Mouse (Mus musculus) CH12.LX (cell line): ENCODE measurements at regions not wholly inside any gene's neighbourhood (a gene's known extent, or its start where the extent isn't known, plus 50 kb on each side); places are given as distances from the start of the nearest gene placed in this dataset.

ENCODE experiments used
- DNase-seq: peaks from one replicate; pipeline ENCODE4 v3.0.0-alpha.2; 2013; ENCODE audit errors: extremely low read depth
- H3K27ac ChIP-seq: 2 replicates; pipeline ENCODE4 v1.5.1; 2012; ENCODE audit warnings: low read depth, mild to moderate bottlenecking, control low read depth, moderate library complexity; ENCODE audit not compliant: insufficient read depth
- H3K27me3 ChIP-seq: replicated peaks from 2 replicates; pipeline ENCODE3; 2012; ENCODE audit warnings: inconsistent platforms
- H3K36me3 ChIP-seq, 2 experiments: replicated peaks in 1 of 2; 2 replicates each; pipeline versions ENCODE3 to v1.6.1; 2012; ENCODE audit warnings: inconsistent platforms in 1 of 2, low read length in 1 of 2, mild to moderate bottlenecking in 1 of 2, mixed read lengths in 1 of 2, moderate library complexity in 1 of 2; ENCODE audit not compliant: control insufficient read depth in 1 of 2, insufficient read depth in 1 of 2
- H3K4me1 ChIP-seq, 2 experiments: 2 replicates each; pipeline ENCODE4 v1.6.1; 2012; ENCODE audit warnings: inconsistent platforms in 1 of 2, moderate library complexity in 1 of 2; ENCODE audit not compliant: insufficient read depth in 2 of 2, control insufficient read depth in 1 of 2
- H3K4me2 ChIP-seq: 2 replicates; pipeline ENCODE4 v1.6.1; 2012; ENCODE audit warnings: low read depth, mild to moderate bottlenecking, control low read depth; ENCODE audit not compliant: poor library complexity, insufficient read depth, severe bottlenecking
- H3K4me3 ChIP-seq, 3 experiments: fragments of 150-350 bp in 1 of 3; sonication (generic) in 1 of 3; replicated peaks in 1 of 3; 2 replicates each; pipeline versions ENCODE3 to v1.5.1; 2011 to 2012; ENCODE audit warnings: low read depth in 2 of 3, low read length in 2 of 3, mild to moderate bottlenecking in 2 of 3, moderate library complexity in 2 of 3, control low read depth in 1 of 3, improper control_type of control experiment in 1 of 3, inconsistent platforms in 1 of 3, mixed read lengths in 1 of 3; ENCODE audit not compliant: poor library complexity in 1 of 3
- H3K79me2 ChIP-seq: replicated peaks from 2 replicates; pipeline ENCODE4 v1.6.1; 2012; ENCODE audit warnings: mild to moderate bottlenecking, moderate library complexity; ENCODE audit not compliant: control insufficient read depth, poor library complexity, insufficient read depth, severe bottlenecking; ENCODE audit errors: extremely low read depth
- H3K9ac ChIP-seq: 2 replicates; pipeline ENCODE4 v1.6.1; 2012; ENCODE audit warnings: low read depth, mild to moderate bottlenecking, control low read depth, moderate library complexity; ENCODE audit not compliant: insufficient read depth
- H3K9me3 ChIP-seq: replicated peaks from 2 replicates; pipeline ENCODE3; 2012; ENCODE audit warnings: low read length, inconsistent platforms, mixed read lengths
- CHD1 ChIP-seq: IDR thresholded peaks from 2 replicates; pipeline ENCODE4 v1.6.1; 2012; ENCODE audit warnings: low read depth, low read length, improper control_type of control experiment, inconsistent platforms
- CHD2 ChIP-seq: IDR thresholded peaks from 2 replicates; pipeline ENCODE4 v1.6.1; 2011; ENCODE audit warnings: low read length, improper control_type of control experiment
- ELF1 ChIP-seq: IDR thresholded peaks from 2 replicates; pipeline ENCODE4 v1.6.1; 2014; ENCODE audit warnings: low read depth, mild to moderate bottlenecking, inconsistent platforms, low read length, improper control_type of control experiment
- EP300 ChIP-seq: IDR thresholded peaks from 2 replicates; pipeline ENCODE4 v1.6.1; 2011; ENCODE audit warnings: low read length, improper control_type of control experiment
- GABPA ChIP-seq: IDR thresholded peaks from 2 replicates; pipeline ENCODE4 v1.6.1; 2012; ENCODE audit warnings: low read depth, low read length, improper control_type of control experiment, inconsistent platforms; ENCODE audit not compliant: insufficient replicate concordance
- HCFC1 ChIP-seq: IDR thresholded peaks from 2 replicates; pipeline ENCODE4 v1.6.1; 2012; ENCODE audit warnings: low read depth, mild to moderate bottlenecking, inconsistent platforms, low read length, improper control_type of control experiment
- IRF4 ChIP-seq: IDR thresholded peaks from 2 replicates; pipeline ENCODE4 v1.6.1; 2014; ENCODE audit warnings: low read depth, mild to moderate bottlenecking, inconsistent platforms, low read length, improper control_type of control experiment
- MAFK ChIP-seq: IDR thresholded peaks from 2 replicates; pipeline ENCODE4 v1.6.1; 2011; ENCODE audit warnings: low read length, improper control_type of control experiment; ENCODE audit not compliant: insufficient replicate concordance
- MAX ChIP-seq: IDR thresholded peaks from 2 replicates; pipeline ENCODE4 v1.6.1; 2011; ENCODE audit warnings: low read length, improper control_type of control experiment
- MXI1 ChIP-seq: IDR thresholded peaks from 2 replicates; pipeline ENCODE4 v1.6.1; 2011; ENCODE audit warnings: mild to moderate bottlenecking, low read depth, low read length, improper control_type of control experiment
- MYC ChIP-seq: IDR thresholded peaks from 2 replicates; pipeline ENCODE4 v1.6.1; 2011; ENCODE audit warnings: low read depth, mild to moderate bottlenecking, improper control_type of control experiment, low read length
- NELFE ChIP-seq: IDR thresholded peaks from 2 replicates; pipeline ENCODE4 v1.6.1; 2011; ENCODE audit warnings: low read depth, low read length, improper control_type of control experiment
- NRF1 ChIP-seq: IDR thresholded peaks from 2 replicates; pipeline ENCODE4 v1.6.1; 2014; ENCODE audit warnings: low read depth, mild to moderate bottlenecking, inconsistent platforms, low read length, improper control_type of control experiment, moderate library complexity
- POLR2A ChIP-seq: IDR thresholded peaks from 2 replicates; pipeline ENCODE4 v1.6.1; 2011; ENCODE audit warnings: low read depth, mild to moderate bottlenecking, improper control_type of control experiment, low read length
- RAD21 ChIP-seq: IDR thresholded peaks from 2 replicates; pipeline ENCODE4 v1.6.1; 2011; ENCODE audit warnings: low read depth, mild to moderate bottlenecking, low read length, improper control_type of control experiment, moderate library complexity
- RCOR1 ChIP-seq: conservative IDR thresholded peaks from 2 replicates; pipeline ENCODE4 v1.6.1; 2012; ENCODE audit warnings: low read depth, mild to moderate bottlenecking, inconsistent platforms, low read length, improper control_type of control experiment
- TCF12 ChIP-seq: IDR thresholded peaks from 2 replicates; pipeline ENCODE4 v1.6.1; 2014; ENCODE audit warnings: low read depth, mild to moderate bottlenecking, inconsistent platforms, low read length, improper control_type of control experiment
- ZC3H11A ChIP-seq: IDR thresholded peaks from 2 replicates; pipeline ENCODE4 v1.6.1; 2012; ENCODE audit warnings: low read depth, mild to moderate bottlenecking, inconsistent platforms, low read length, improper control_type of control experiment
- ZMIZ1 ChIP-seq: IDR thresholded peaks from 2 replicates; pipeline ENCODE4 v1.6.1; 2012; ENCODE audit warnings: low read depth, mild to moderate bottlenecking, inconsistent platforms, low read length, improper control_type of control experiment
- ZNF384 ChIP-seq: IDR thresholded peaks from 2 replicates; pipeline ENCODE4 v1.6.1; 2012; ENCODE audit warnings: low read depth, low read length, improper control_type of control experiment, inconsistent platforms
- dilution Hi-C: fragments of 300-500 bp; cut with MboI; formaldehyde crosslinking; loops from 2 replicates; pipeline ENCODE4 v1.14.3; 2020; ENCODE audit warnings: low sequenced_read_pairs; ENCODE audit not compliant: extremely low pct_unique_long_range_greater_than_20kb, extremely low pct_ligation_motif_present
- in situ Hi-C: fragments of 300-500 bp; cut with MboI; formaldehyde crosslinking; loops from 3 replicates; pipeline ENCODE4 v1.14.3; 2019; ENCODE audit warnings: low sequenced_read_pairs, low pct_ligation_motif_present, low pct_unique_long_range_greater_than_20kb, mixed read lengths

DNA sequence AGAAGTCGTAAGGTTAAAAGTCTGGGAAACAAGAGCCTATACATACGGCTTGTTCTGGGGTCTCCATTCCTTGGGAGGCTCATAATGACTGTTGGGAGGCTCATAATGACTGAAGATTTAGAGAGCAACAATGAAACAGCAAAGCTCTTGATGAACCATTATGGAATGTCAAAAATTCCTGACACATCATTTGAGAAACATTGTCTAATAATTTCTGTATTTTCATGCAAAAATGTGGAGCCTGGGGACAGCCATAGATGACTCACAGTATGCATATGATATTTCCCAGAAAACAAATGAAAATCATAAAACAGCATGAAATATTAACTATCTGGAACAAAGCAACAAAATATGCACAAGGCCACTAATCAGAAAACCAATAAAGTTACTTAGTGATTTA lies 90.8 kb upstream of the Alkal2 start:
- dilution Hi-C loops: no loop called here
- Histone ChIP-seq H3K27ac (no peak overlapping the region), H3K9me3 (no peaks in the 10 kb centered on the region), H3K4me2 (no peak overlapping the region), H3K36me3 (no peaks in the 10 kb centered on the region), H3K4me3 (no peak overlapping the region), H3K27me3 (no peaks in the 10 kb centered on the region), H3K4me1 (no peaks in the 10 kb centered on the region), H3K9ac (no peak overlapping the region), H3K79me2 (no peaks in the 10 kb centered on the region)
- in situ Hi-C loops: no loop called here
- no peak for DNase-seq
- TF ChIP-seq CHD1 (no peak), MAX (no peak), MXI1 (no peak), IRF4 (no peak), RCOR1 (no peak), MAFK (no peak), EP300 (no peak)

DNA sequence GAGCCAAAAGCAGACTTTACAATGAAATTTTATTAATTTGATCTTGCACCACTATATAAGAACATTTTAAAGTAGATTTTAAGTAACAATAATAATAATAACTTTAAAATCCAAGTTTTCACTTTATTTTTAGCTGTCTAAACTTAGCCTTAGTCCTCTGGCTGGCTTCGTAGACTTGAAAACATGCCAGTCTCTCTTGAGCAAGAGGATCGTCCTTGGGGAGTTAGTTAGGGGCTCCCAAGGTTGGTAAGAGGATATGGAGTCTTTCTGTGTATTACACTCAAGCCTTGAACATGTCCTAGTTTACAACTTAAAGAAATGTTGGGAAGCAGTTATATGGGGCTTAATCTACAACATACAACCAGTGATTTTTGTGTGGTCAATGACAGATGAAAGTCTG lies 68.0 kb upstream of the Alkal2 start:
- no peak overlapping the region for H3K27ac ChIP-seq
- no peaks in the 10 kb centered on the region for H3K79me2 ChIP-seq
- H3K36me3 ChIP-seq: no peaks in the 10 kb centered on the region
- no peak overlapping the region for H3K4me3 ChIP-seq
- no peaks in the 10 kb centered on the region for H3K27me3 ChIP-seq
- no peaks in the 10 kb centered on the region for H3K9me3 ChIP-seq
- H3K9ac ChIP-seq: no peak overlapping the region
- in situ Hi-C loops: no loop called here
- dilution Hi-C loops: no loop called here
- TF ChIP-seq ZNF384 (no peak), NELFE (no peak), ZC3H11A (no peak), RAD21 (no peak), ZMIZ1 (no peak), RCOR1 (no peak), POLR2A (no peak), MXI1 (no peak), TCF12 (no peak), NRF1 (no peak), GABPA (no peak)
- no peaks in the 10 kb centered on the region for H3K4me1 ChIP-seq
- no peak overlapping the region for H3K4me2 ChIP-seq
- DNase-seq: no peak

DNA sequence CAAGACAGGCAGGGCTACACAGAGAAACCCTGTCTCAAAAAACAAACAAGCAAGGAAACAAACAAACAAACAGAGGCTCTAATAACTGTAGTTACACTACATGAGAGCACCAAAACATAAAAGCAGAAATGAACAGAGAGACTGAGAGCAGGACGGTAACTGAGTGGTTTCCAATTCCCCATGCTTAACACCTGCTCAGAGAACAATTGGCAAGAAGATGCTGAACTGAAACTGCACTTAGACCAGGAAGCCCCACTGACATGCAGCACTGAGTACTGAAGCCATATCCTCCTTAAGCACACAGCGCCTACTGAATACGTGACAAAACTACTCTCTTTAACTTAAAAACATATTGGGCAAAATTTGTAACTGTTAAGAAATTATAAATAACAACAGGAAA lies 52.7 kb upstream of the Alkal2 start:
- no peak for TF ChIP-seq HCFC1
- TF ChIP-seq TCF12: peak; percentile 25; the same call in 1 of the 2 replicates
- TF ChIP-seq MYC: no peak
- no peak for TF ChIP-seq ZNF384
- TF ChIP-seq ELF1: 0 out of 2 replicates have a peak, but pooled peaks have one; percentile 35
- no peak for TF ChIP-seq RCOR1
- TF ChIP-seq POLR2A: no peak
- TF ChIP-seq IRF4: peak; percentile 51; the same call in 1 of the 2 replicates
- no peak for TF ChIP-seq MAX
- no peak for TF ChIP-seq CHD2
- peak; percentile 59 for TF ChIP-seq EP300
- no peak overlapping the region for H3K4me2 ChIP-seq
- H3K36me3 ChIP-seq: no peaks in the 10 kb centered on the region
- no peak overlapping the region for H3K27ac ChIP-seq
- H3K4me3 ChIP-seq: no peak overlapping the region
- peaks cover 0 to 9% of the 10 kb centered on the region in 2 experiments; a peak in 2 of 4 replicates for H3K4me1 ChIP-seq
- H3K79me2 ChIP-seq: no peaks in the 10 kb centered on the region
- no peaks in the 10 kb centered on the region for H3K27me3 ChIP-seq
- no peak overlapping the region for H3K9ac ChIP-seq
- in situ Hi-C loops: no loop called here
- H3K9me3 ChIP-seq: no peaks in the 10 kb centered on the region
- dilution Hi-C loops: no loop called here
- peak; percentile 64 for DNase-seq
